Mouse (Mus musculus) heart, adult 2 months (tissue): Measurements from ENCODE around the gene Selenot. TPM values are rescaled to one million over a fixed set of nuclear protein-coding genes. Genes with fewer than 3 reads are reported as not detected.
A peak's percentile ranks its signal among the peaks of the same experiment; 100 is the strongest.

Experiments
- DNase-seq, 2 experiments: peaks; one replicate each; pipeline ENCODE4 v3.0.0; 2021
- H3K27ac ChIP-seq: fragments of 200-600 bp; 2 replicates; pipeline ENCODE4 v1.8.1; 2022
- H3K27me3 ChIP-seq: fragments of 200-500 bp; 2 replicates; pipeline ENCODE4 v1.6.1; 2012; ENCODE audit warnings: mild to moderate bottlenecking, low read length, inconsistent platforms, mixed read lengths; ENCODE audit not compliant: control insufficient read depth, insufficient read depth
- H3K36me3 ChIP-seq: fragments of 200-500 bp; 2 replicates; pipeline ENCODE4 v1.6.1; 2012; ENCODE audit warnings: low read length, inconsistent platforms; ENCODE audit not compliant: control insufficient read depth, insufficient read depth
- H3K4me1 ChIP-seq: fragments of 200-500 bp; 2 replicates; pipeline ENCODE4 v1.6.1; 2011; ENCODE audit warnings: low read length; ENCODE audit not compliant: control insufficient read depth, insufficient read depth
- H3K4me3 ChIP-seq: fragments of 200-600 bp; 2 replicates; pipeline ENCODE4 v1.8.1; 2022
- H3K79me2 ChIP-seq: fragments of 200-500 bp; replicated peaks from 2 replicates; pipeline ENCODE4 v1.6.1; 2012; ENCODE audit warnings: mild to moderate bottlenecking, inconsistent platforms, low read length, moderate library complexity, mixed read lengths; ENCODE audit not compliant: control insufficient read depth, insufficient read depth
- H3K9ac ChIP-seq: fragments of 200-500 bp; 2 replicates; pipeline ENCODE4 v1.6.1; 2012; ENCODE audit warnings: low read depth, mild to moderate bottlenecking, control low read depth, inconsistent platforms, low read length, mixed read lengths
- CTCF ChIP-seq: fragments of 200-600 bp; IDR thresholded peaks from 2 replicates; pipeline ENCODE4 v1.8.1; 2022; ENCODE audit warnings: antibody characterized with exemption, mild to moderate bottlenecking, moderate library complexity
- EP300 ChIP-seq: fragments of 200-500 bp; IDR thresholded peaks from 2 replicates; pipeline ENCODE4 v1.6.1; 2011; ENCODE audit warnings: low read depth, low read length, control low read depth; ENCODE audit not compliant: insufficient read depth
- POLR2A ChIP-seq: fragments of 200-500 bp; IDR thresholded peaks from 2 replicates; pipeline ENCODE4 v1.6.1; 2011; ENCODE audit warnings: mild to moderate bottlenecking, low read depth, low read length, control low read depth; ENCODE audit not compliant: insufficient read depth
- WGBS: fragments of 180-500 bp; shearing (Covaris S2); methylation state at CpG from one replicate; pipeline ENCODE4 v1.1.7; 2018; 5-methylcytosine and 5-hydroxymethylcytosine counted together
- intact Hi-C: fragments of 180-260 bp; cut with DNase I; formaldehyde crosslinking; loops from one replicate; pipeline ENCODE4 v1.15.1; 2025
- polyA plus RNA-seq: library from polyadenylated mRNA; depleted of rRNA; stranded (reverse); fragments of >200 nt; gene quantifications from 2 replicates; pipeline ENCODE4 v1.2.3, GENCODE M21; 2012; rRNA removed
- total RNA-seq, 2 experiments: library from RNA; stranded (reverse); gene quantifications; 2 replicates each; pipeline ENCODE4 v1.2.3; 2021

Gene Selenot
- total and polyA plus RNA-seq, 3 experiments: 48.3 to 119 (median 116) TPM

DNA sequence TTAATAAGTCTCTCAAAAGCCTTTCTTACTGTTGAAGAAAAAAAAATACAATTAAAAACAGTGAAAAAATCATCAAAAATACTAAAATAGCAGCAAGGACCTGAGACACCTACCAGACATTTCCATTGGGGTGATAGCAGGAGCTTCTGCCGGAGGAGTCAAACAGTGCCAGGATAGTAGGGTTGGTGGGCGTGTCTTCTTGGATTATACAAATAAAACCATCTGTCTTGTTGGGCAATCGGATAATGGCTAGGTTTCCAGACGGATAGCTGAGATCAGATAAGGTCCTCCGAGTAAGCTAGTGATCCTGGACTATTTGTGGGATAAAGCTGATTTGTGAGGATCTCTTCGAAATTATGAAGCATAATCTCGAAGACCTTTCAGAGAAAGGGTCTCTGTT lies 44.6 kb downstream of the Selenot start:
- Histone ChIP-seq H3K27me3 (no peaks in the 10 kb centered on the region), H3K4me1 (no peaks in the 10 kb centered on the region), H3K9ac (no peak overlapping the region), H3K27ac (no peak overlapping the region), H3K79me2 (no peaks in the 10 kb centered on the region), H3K4me3 (no peak overlapping the region), H3K36me3 (no peaks in the 10 kb centered on the region)
- 74% methylated on average over 7 of the region's 7 CpGs for WGBS
- no peak for DNase-seq
- TF ChIP-seq POLR2A (no peak), CTCF (no peak), EP300 (no peak)
- intact Hi-C loops: no loop called here

DNA sequence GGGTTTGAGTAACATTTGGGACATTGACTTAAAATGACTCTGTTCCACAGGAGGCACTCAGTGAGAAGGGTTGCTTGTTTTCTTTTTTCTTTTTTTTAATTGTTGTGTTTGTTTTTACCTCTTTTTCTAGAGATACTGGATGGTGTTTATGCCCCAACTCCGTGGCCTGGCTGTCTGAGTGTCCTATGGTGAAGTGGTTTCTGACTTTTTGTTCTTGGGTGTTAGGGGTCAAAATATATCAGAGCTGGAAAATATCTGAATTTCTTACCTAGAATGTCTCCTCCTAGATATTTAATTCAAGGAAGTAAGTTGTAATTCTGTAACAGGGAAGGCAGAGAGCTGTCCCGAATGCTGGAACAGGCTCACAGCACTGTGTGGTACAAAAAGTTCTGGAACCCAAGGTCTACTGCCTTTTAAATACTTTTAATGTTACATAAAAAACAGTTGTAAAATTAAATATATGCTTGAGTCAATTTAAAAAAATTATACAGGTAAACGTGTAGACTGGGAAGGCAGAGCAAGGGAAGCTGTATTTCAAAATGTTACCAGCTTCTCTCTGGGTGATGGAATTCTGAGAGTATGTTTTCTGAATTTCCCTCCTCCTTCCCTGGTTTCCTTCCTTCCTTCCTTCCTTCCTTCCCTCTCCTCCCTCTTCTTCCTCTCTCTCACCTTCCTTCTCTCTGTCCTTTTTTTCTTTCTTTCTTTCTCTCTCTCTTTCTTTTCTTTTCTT lies 46.4 kb downstream of the Selenot start:
- intact Hi-C loops: no loop called here
- Histone ChIP-seq H3K36me3 (no peaks in the 10 kb centered on the region), H3K27ac (no peak overlapping the region), H3K27me3 (no peaks in the 10 kb centered on the region), H3K4me1 (no peaks in the 10 kb centered on the region), H3K79me2 (no peaks in the 10 kb centered on the region), H3K9ac (no peak overlapping the region), H3K4me3 (no peak overlapping the region)
- 76% methylated on average over 3 of the region's 3 CpGs for WGBS
- DNase-seq: no peak
- TF ChIP-seq POLR2A (no peak), EP300 (no peak), CTCF (no peak)

DNA sequence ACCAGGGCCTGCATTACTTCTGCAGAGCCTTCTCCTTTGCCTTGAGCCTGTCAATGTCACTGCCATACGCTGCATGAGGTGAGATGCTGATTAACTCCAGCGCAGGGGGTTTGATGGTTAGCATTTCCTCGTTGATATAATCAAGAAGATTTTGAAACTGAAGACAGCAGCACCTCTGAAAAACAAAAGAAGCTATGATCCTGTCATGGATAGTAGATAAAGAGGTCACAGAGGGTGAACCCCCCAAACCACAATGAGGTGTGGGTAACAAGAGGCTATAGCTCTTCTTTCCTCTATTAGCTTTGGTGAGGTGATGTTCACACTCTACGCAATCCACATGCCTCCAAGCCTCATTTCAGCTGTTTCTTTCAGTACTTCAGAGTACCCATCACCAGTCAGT lies 48.5 kb downstream of the Selenot start:
- no peak for DNase-seq
- no peak overlapping the region for H3K27ac ChIP-seq
- intact Hi-C loops: no loop called here
- no peaks in the 10 kb centered on the region for H3K4me1 ChIP-seq
- 79% methylated on average over 4 of the region's 4 CpGs for WGBS
- no peaks in the 10 kb centered on the region for H3K79me2 ChIP-seq
- H3K27me3 ChIP-seq: no peaks in the 10 kb centered on the region
- H3K9ac ChIP-seq: no peak overlapping the region
- H3K36me3 ChIP-seq: no peaks in the 10 kb centered on the region
- H3K4me3 ChIP-seq: no peak overlapping the region
- no peak for TF ChIP-seq CTCF
- no peak for TF ChIP-seq POLR2A
- no peak for TF ChIP-seq EP300

DNA sequence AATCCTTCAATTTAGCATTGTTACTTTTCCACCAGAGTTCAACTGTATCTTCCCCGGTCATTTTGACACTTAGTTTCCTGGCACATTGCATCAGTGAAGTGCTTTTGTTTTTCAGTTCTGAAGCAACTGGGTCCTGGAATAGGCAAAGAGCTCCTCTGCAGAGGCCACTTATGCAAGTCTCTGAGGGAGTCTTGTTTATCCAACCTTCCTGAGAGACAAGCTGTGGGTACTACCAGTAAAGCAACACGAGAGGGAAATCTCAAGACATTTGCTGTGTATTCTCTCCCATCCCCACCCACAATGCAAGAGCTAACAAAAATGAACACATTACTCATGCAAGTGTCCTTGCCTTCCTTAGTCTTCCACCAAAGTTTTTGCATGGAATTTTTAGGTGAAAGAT lies 55.3 kb downstream of the Selenot start:
- intact Hi-C loops: no loop called here

DNA sequence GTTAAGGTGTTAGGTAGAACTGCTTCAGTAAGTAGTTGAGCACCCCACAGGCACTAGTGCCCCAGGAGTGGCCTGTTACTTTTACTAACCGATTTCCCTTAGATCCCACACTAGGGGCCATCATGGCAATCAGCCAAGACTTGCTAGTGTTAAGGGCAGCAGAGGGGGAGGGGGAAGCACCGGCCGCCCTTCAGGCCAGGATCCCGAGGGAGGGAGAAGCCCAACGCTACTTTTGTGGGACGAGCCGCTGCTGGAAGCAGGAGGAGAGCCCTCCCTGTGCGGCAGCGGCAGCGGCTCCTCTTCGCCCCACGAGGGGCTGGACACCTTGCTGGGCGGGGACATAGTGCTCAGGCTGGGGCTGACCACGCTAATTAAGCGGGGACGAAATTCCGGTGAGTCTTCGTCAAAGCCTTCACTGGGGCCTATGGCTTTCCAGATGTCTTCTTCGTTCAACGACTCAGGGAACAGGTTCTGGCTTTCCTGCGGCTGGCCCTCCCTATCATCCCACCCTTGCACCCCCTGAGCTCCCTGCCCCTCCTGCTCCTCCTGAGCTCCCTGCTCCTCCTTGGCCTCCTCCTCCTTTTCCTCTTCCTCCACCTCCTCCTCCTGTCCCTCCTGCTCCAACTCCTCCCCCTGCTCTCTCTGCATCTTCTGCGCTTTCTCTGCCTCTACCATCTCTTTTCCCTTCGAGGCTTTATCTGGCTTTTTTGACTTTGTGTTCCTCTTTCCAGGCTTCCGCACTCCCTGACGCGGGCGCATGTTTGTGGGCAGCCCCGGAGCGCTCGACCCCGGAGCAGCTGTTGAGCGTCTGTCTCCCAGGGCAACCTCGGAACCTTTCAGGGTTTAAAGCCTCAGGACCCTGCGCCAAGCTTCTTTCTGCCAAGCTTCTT lies 60.2 kb downstream of the Selenot start, which contains the start of gene Erich6:
Gene Erich6 (minus strand): TSS at position 802 of the 890 bp plus-strand sequence.
- Histone ChIP-seq H3K9ac (no peak within 1 kb of the TSS), H3K4me3 (peak within 1 kb of the TSS; percentile 52), H3K79me2 (no peaks in the 10 kb centered on the region), H3K27me3 (no peaks in the 10 kb centered on the region), H3K36me3 (no peaks in the 10 kb centered on the region), H3K4me1 (no peaks in the 10 kb centered on the region; the same call in 1 of the 2 replicates), H3K27ac (no peak within 1 kb of the TSS)
- WGBS: 2% methylated on average over 34 of the region's 34 CpGs
- DNase-seq: peak; percentile 32 to 37
- intact Hi-C loops: loop anchor here (5.0 kb wide), 1 partner anchor 829 kb away; no protein-coding TSS in a partner anchor
- no peak for TF ChIP-seq CTCF
- no peak for TF ChIP-seq EP300
- TF ChIP-seq POLR2A: no peak

More for the DNA sequence above, 55.3 kb downstream of the Selenot start:
- no peaks in the 10 kb centered on the region for H3K79me2 ChIP-seq
- H3K27ac ChIP-seq: no peak overlapping the region
- no peak for DNase-seq
- H3K27me3 ChIP-seq: no peaks in the 10 kb centered on the region
- TF ChIP-seq POLR2A: no peak
- no peak for TF ChIP-seq EP300
- no peak for TF ChIP-seq CTCF
- H3K9ac ChIP-seq: no peak overlapping the region
- no peaks in the 10 kb centered on the region; the same call in 1 of the 2 replicates for H3K4me1 ChIP-seq
- no peak overlapping the region for H3K4me3 ChIP-seq
- no peaks in the 10 kb centered on the region for H3K36me3 ChIP-seq
- WGBS: 58% methylated on average over 2 of the region's 2 CpGs

Other genes with a start within 250 kb of the Selenot start
- 10 to 100 TPM; 22.9 to 26.8 TPM for gene Tsc22d2, start 161.9 kb upstream of the Selenot start, total RNA-seq
- gene Tsc22d2, start 161.9 kb upstream of the Selenot start, polyA plus RNA-seq: 7.3 and 8.3 TPM in 2 replicates
- gene Eif2a, start 50.8 kb upstream of the Selenot start, total RNA-seq: 10 to 100 TPM; 32.0 to 42.0 TPM
- gene Eif2a, start 50.8 kb upstream of the Selenot start, polyA plus RNA-seq: 9.3 and 27.5 TPM in 2 replicates
- gene Serp1, start 50.7 kb upstream of the Selenot start, total RNA-seq: 10 to 100 TPM; 12.2 to 12.3 TPM
- gene Serp1, start 50.7 kb upstream of the Selenot start, polyA plus RNA-seq: 6.8 and 9.0 TPM in 2 replicates
- gene Erich6, start 60.6 kb downstream of the Selenot start, total RNA-seq: not detected
- gene Erich6, start 60.6 kb downstream of the Selenot start, polyA plus RNA-seq: 0.10 and 0.12 TPM in 2 replicates
- 10 to 100 TPM in 1 of 2 experiments, 1 to 10 TPM in 1; 8.8 to 10.9 TPM for gene Siah2, start 115.8 kb downstream of the Selenot start, total RNA-seq
- 9.0 and 12.7 TPM in 2 replicates for gene Siah2, start 115.8 kb downstream of the Selenot start, polyA plus RNA-seq
- gene Mindy4b-ps, start 245.7 kb downstream of the Selenot start, total RNA-seq: under 1 TPM; 0.20 to 0.21 TPM
- gene Mindy4b-ps, start 245.7 kb downstream of the Selenot start, polyA plus RNA-seq: 0.31 and 0.67 TPM in 2 replicates